Mouse (Mus musculus): ENCODE measurements at regions not wholly inside any gene's neighbourhood (a gene's known extent, or its start where the extent isn't known, plus 50 kb on each side); places are given as distances from the start of the nearest gene placed in this dataset.
"Not testable (repeated sequence)": the region's sequence is repeated elsewhere in the genome, so short reads cannot be mapped to it uniquely, and the experiment has no call there.

- WGBS: 51% methylated on average over 1 of the region's 1 CpGs
- Histone ChIP-seq H3K36me3 (no peaks in the 10 kb centered on the region), H3K27ac (no peak overlapping the region), H3K4me1 (no peaks in the 10 kb centered on the region), H3K4me3 (no peak overlapping the region), H3K9me3 (no peaks in the 10 kb centered on the region), H3K27me3 (no peaks in the 10 kb centered on the region), H3K4me2 (replicated peaks) (no peak overlapping the region), H3K9ac (no peak overlapping the region)
- ATAC-seq (ENCODE audit: insufficient number of reproducible peaks, insufficient read depth, low FRiP score, low TSS enrichment): no peak
Observed at GRCm38 (mm10) chr3:21910080-21910479, 166.4 kb upstream of the Tbl1xr1 start.

DNA sequence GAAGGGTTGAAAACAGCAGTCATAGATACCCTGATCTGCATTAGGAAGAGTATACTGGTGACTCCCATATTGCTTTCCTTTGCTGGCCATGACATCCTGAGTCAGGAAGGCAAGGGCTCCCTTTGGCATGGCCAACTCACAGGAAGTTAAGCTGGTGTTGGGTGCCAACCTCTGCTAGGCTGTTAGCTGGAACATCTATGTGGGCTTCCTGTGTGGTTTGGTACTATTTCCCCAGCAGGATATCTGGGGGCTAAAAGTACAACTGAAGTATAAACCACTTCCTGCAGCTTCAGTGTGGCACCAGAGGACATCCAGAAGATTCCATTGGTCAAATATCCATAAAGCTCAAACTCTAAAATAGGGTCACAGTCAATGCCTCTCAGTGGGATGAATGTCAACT, 165.4 kb upstream of the Tbl1xr1 start:
- Histone ChIP-seq H3K4me1 (no peaks in the 10 kb centered on the region), H3K27me3 (no peaks in the 10 kb centered on the region), H3K4me3 (no peak overlapping the region), H3K9me3 (no peaks in the 10 kb centered on the region), H3K36me3 (no peaks in the 10 kb centered on the region), H3K9ac (no peak overlapping the region), H3K27ac (no peak overlapping the region), H3K4me2 (replicated peaks) (no peak overlapping the region)
- no peak for ATAC-seq (ENCODE audit: insufficient number of reproducible peaks, insufficient read depth, low FRiP score, low TSS enrichment)

DNA sequence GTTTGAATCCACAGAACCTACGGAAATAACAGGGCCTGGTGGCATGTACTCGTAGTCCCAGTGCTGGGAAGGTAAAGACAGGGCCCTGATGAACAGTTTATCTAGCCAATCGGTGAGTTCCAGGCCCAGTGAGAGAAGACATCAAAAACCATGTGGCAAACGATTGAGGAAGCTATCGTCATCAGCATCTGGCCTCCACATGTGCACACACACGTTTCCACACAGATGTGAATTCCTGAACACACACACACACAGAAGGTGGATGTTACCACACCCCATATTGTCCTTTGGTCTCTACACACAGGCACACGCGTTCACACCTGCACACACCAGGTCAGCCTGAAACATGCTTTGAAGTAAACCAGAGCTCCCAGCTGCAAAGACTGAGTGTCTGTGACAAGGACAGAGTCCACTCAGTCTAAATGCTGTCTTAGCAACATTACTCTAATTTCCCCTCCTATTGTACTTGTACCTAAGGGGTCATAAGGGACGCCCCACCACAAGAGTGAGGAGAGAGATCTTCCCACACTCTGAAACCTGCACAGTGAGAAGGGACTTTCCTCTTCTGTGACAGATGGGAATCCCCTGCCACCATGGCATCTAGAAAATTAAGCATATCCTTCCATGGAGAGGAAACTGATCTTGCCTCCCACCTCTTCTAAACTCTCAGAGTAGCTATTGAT, 159.1 kb upstream of the Tbl1xr1 start:
- 71% methylated on average over 9 of the region's 9 CpGs for whole genome bisulfite sequencing
- H3K4me3 ChIP-seq: no peak overlapping the region
- no peaks in the 10 kb centered on the region for H3K9me3 ChIP-seq
- no peaks in the 10 kb centered on the region for H3K36me3 ChIP-seq
- no peak overlapping the region for H3K4me2 ChIP-seq (replicated peaks)
- no peak for ATAC-seq (ENCODE audit: insufficient number of reproducible peaks, insufficient read depth, low FRiP score, low TSS enrichment)
- no peaks in the 10 kb centered on the region for H3K4me1 ChIP-seq
- no peaks in the 10 kb centered on the region for H3K27me3 ChIP-seq
- H3K27ac ChIP-seq: no peak overlapping the region
- no peak overlapping the region for H3K9ac ChIP-seq

DNA sequence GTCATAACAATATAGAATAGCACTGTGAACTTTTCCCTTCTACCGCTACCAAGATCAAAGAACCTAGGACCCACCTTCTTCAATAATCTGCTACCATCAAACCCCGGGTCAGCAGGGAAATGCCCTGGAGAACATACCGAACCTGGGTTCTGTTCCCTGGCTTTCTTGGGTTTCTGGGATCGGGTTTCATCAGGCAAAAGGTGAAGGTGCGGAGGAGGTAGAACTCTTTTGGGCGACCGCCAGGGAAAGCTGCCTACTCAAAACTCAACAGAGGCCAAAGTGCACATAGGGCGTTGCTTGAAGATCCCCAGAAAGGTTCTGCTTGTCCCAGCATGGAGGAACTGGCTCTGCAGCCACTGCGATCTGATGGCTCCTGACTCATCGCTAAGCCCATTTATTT, 158.0 kb upstream of the Tbl1xr1 start:
- H3K27me3 ChIP-seq: no peaks in the 10 kb centered on the region
- no peak overlapping the region for H3K27ac ChIP-seq
- H3K4me3 ChIP-seq: no peak overlapping the region
- H3K9ac ChIP-seq: no peak overlapping the region
- ATAC-seq (ENCODE audit: insufficient number of reproducible peaks, insufficient read depth, low FRiP score, low TSS enrichment): no peak
- no peaks in the 10 kb centered on the region for H3K36me3 ChIP-seq
- no peak overlapping the region for H3K4me2 ChIP-seq (replicated peaks)
- 84% methylated on average over 10 of the region's 10 CpGs for WGBS
- H3K4me1 ChIP-seq: no peaks in the 10 kb centered on the region
- no peaks in the 10 kb centered on the region for H3K9me3 ChIP-seq

DNA sequence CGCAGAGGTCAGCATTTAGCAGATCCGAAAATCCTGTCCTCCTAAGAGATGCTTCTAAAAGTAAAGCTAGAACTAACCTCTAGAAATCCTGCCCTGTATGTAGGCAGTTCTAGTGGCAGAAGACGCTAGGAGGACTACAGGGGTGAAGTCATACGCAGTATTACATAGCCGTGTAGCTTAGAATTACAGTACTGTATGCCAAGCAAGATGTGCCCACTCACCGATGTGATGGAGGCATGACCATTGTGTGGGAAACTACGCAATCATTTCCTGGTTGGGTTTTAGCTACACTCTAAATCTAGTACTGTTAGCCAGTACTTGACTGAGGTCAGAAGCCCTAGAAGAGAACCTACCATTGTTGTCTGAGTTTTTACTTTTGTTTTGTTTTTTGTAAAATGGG, 156.5 kb upstream of the Tbl1xr1 start:
- no peak overlapping the region for H3K27ac ChIP-seq
- ATAC-seq (ENCODE audit: insufficient number of reproducible peaks, insufficient read depth, low FRiP score, low TSS enrichment): no peak
- H3K4me1 ChIP-seq: no peaks in the 10 kb centered on the region
- H3K9me3 ChIP-seq: no peaks in the 10 kb centered on the region
- H3K4me3 ChIP-seq: no peak overlapping the region
- H3K9ac ChIP-seq: no peak overlapping the region
- no peaks in the 10 kb centered on the region for H3K36me3 ChIP-seq
- no peak overlapping the region for H3K4me2 ChIP-seq (replicated peaks)
- 92% methylated on average over 7 of the region's 7 CpGs for WGBS
- no peaks in the 10 kb centered on the region for H3K27me3 ChIP-seq

DNA sequence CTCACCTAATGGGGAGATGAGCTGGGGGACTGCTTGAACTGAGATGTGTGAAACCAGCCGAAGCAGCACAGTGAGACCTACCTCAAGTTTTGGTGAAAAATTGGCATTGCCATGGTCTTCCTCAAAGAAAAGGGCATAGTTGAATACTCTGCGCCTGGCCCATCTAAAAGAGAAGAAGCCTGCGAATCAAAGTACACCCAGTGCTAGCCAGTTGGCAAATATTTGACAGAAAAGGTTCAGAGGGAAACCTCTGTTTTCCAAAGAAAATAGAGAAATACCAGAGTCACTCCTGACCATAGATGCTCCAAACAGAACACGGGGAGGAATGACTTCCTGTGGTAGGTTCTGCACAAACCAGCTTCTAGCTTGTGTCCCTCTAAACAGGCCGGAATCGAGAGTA, 144.5 kb upstream of the Tbl1xr1 start:
- Histone ChIP-seq H3K27ac (no peak overlapping the region), H3K27me3 (no peaks in the 10 kb centered on the region), H3K9me3 (no peaks in the 10 kb centered on the region), H3K4me3 (no peak overlapping the region), H3K9ac (no peak overlapping the region), H3K36me3 (no peaks in the 10 kb centered on the region), H3K4me1 (peaks cover 19% of the 10 kb centered on the region), H3K4me2 (replicated peaks) (no peak overlapping the region)
- 86% methylated on average over 6 of the region's 6 CpGs for WGBS
- ATAC-seq (ENCODE audit: insufficient number of reproducible peaks, insufficient read depth, low FRiP score, low TSS enrichment): no peak

DNA sequence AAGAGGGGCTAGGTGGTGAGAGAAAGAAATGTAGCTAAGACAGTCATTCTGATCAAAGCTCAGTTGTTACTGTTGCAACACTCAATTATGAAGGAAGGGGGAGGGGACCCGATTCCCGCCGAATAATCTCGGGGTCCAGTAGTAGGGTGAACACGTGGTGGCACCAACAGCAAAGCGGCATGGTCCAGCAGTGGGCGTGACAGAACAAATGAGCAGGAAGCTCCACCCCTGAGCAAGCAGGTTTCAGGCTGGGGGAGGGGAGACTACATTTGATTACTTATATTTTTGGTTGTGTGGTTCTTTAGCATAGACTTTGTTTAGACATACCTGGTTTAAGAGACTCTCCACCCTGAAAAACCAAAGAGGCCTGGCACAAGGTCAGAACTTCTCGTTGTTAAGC, 143.8 kb upstream of the Tbl1xr1 start:
- not testable (repeated sequence) for ATAC-seq (ENCODE audit: insufficient number of reproducible peaks, insufficient read depth, low FRiP score, low TSS enrichment)
- 86% methylated on average over 8 of the region's 8 CpGs for WGBS

GRCm38 (mm10) chr3:21934731-21935271, 141.7 kb upstream of the Tbl1xr1 start:
- Histone ChIP-seq H3K27ac (peak overlapping the region; percentile 79), H3K9ac (no peak overlapping the region), H3K4me2 (replicated peaks) (peak overlapping the region; percentile 45; the same call in 1 of the 2 replicates), H3K27me3 (no peaks in the 10 kb centered on the region), H3K4me3 (no peak overlapping the region), H3K36me3 (no peaks in the 10 kb centered on the region), H3K4me1 (peaks cover 33% of the 10 kb centered on the region), H3K9me3 (no peaks in the 10 kb centered on the region)
- 2% methylated on average over 5 of the region's 5 CpGs for WGBS
- no peak for ATAC-seq (ENCODE audit: insufficient number of reproducible peaks, insufficient read depth, low FRiP score, low TSS enrichment)

More for the DNA sequence above, 143.8 kb upstream of the Tbl1xr1 start:
- not testable (repeated sequence) for H3K36me3 ChIP-seq; H3K27me3 ChIP-seq; H3K27ac ChIP-seq; H3K4me2 ChIP-seq (replicated peaks); H3K9ac ChIP-seq; H3K9me3 ChIP-seq; H3K4me3 ChIP-seq
- H3K4me1 ChIP-seq: peaks cover 27% of the 10 kb centered on the region

- H3K9me3 ChIP-seq: no peaks in the 10 kb centered on the region
- ATAC-seq (ENCODE audit: insufficient number of reproducible peaks, insufficient read depth, low FRiP score, low TSS enrichment): peak; percentile 92
- peak overlapping the region; percentile 79 for H3K27ac ChIP-seq
- peak overlapping the region; percentile 45 for H3K4me2 ChIP-seq (replicated peaks)
- H3K4me1 ChIP-seq: peaks cover 33% of the 10 kb centered on the region
- WGBS: under 1% methylated on average over 23 of the region's 24 CpGs
- H3K9ac ChIP-seq: no peak overlapping the region
- no peaks in the 10 kb centered on the region for H3K27me3 ChIP-seq
- no peaks in the 10 kb centered on the region for H3K36me3 ChIP-seq
- H3K4me3 ChIP-seq: peak overlapping the region; percentile 20
Observed at GRCm38 (mm10) chr3:21935571-21936261, 140.7 kb upstream of the Tbl1xr1 start.

DNA sequence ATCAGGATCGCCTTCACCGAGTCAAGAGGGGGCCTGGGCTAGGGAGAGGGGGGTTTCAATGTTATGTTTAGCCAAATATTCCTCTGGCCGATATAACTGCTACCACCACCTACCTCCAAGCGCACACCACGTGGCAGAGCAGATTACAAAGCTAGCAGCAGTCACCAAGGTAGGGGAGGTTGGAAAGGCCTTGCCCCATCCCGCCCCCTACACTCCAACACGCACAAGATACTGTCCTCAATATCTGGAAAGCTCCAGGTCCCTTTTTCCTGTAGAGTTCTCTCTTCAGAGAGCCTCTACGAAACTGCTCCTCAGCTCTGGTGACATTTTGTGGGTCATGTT, 140.2 kb upstream of the Tbl1xr1 start:
- Histone ChIP-seq H3K27me3 (no peaks in the 10 kb centered on the region), H3K9ac (no peak overlapping the region), H3K4me1 (peaks cover 33% of the 10 kb centered on the region), H3K36me3 (no peaks in the 10 kb centered on the region), H3K4me2 (replicated peaks) (peak overlapping the region; percentile 45), H3K9me3 (no peaks in the 10 kb centered on the region), H3K27ac (peak overlapping the region; percentile 79), H3K4me3 (peak overlapping the region; percentile 13; the same call in 1 of the 2 replicates)
- no peak for ATAC-seq (ENCODE audit: insufficient number of reproducible peaks, insufficient read depth, low FRiP score, low TSS enrichment)
- 4% methylated on average over 8 of the region's 8 CpGs for WGBS

- ATAC-seq (ENCODE audit: insufficient number of reproducible peaks, insufficient read depth, low FRiP score, low TSS enrichment): 0 out of 2 replicates have a peak, but pooled peaks have one; percentile 2
- Histone ChIP-seq H3K9me3 (no peaks in the 10 kb centered on the region), H3K9ac (no peak overlapping the region), H3K4me1 (peaks cover 33% of the 10 kb centered on the region), H3K4me3 (no peak overlapping the region; the same call in 1 of the 2 replicates), H3K4me2 (replicated peaks) (peak overlapping the region; percentile 45; the same call in 1 of the 2 replicates), H3K36me3 (no peaks in the 10 kb centered on the region), H3K27me3 (no peaks in the 10 kb centered on the region), H3K27ac (peak overlapping the region; percentile 79)
- 9% methylated on average over 8 of the region's 8 CpGs for WGBS
Observed at GRCm38 (mm10) chr3:21936616-21937015, 139.8 kb upstream of the Tbl1xr1 start.
